Mouse (Mus musculus) ES-E14 (cell line): ENCODE data around the gene Carm1.
"Not testable (repeated sequence)": the region's sequence is repeated elsewhere in the genome, so short reads cannot be mapped to it uniquely, and the experiment has no call there.

Experiments used
- HCFC1 ChIP-seq: IDR thresholded peaks from 2 replicates; pipeline ENCODE4 v1.6.1; 2012; ENCODE audit warnings: low read length, inconsistent platforms, borderline replicate concordance; ENCODE audit not compliant: insufficient read depth
- ZC3H11A ChIP-seq: IDR thresholded peaks from 2 replicates; pipeline ENCODE4 v1.6.1; 2012; ENCODE audit warnings: low read depth, mild to moderate bottlenecking, inconsistent platforms, low read length, borderline replicate concordance

DNA sequence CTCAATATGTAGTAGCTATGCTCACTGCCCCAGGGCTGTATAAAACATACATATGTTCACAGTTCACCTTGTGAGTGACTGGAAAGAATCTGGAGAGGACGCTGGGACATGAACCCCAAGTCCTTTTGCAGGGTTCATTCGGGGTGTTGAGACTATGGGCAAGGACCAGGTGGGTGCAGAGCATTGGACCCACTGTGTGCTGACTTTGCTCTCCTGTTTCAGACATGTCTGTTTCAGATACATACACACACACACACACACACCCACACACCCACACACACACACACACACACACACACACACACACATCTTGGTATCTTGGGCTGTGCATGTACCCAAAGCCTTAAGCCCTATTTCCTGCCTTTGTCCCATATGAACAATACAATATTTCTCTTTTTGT, 4.7 kb upstream of the Carm1 start:
- not testable (repeated sequence) for TF ChIP-seq HCFC1, ZC3H11A
